Mouse (Mus musculus): ENCODE data around the gene Cacfd1.

Cacfd1 gene

GRCm38 (mm10) chr2:27026857-27027617 lies 17.3 kb downstream of the Cacfd1 start:
- no peak for DNase-seq (ENCODE audit: low read depth, low spot score)

GRCm38 (mm10) chr2:27027618-27028436 lies 18.1 kb downstream of the Cacfd1 start, which contains the start of gene Slc2a6:
Gene Slc2a6, minus strand, starts transcription at chr2:27027998.
- DNase-seq (ENCODE audit: low read depth, low spot score), result peak; percentile 81

GRCm38 (mm10) chr2:27028437-27029015 lies 18.8 kb downstream of the Cacfd1 start:
- DNase-seq (ENCODE audit: low read depth, low spot score), result no peak

GRCm38 (mm10) chr2:27032361-27032760 lies 22.6 kb downstream of the Cacfd1 start:
- DNase-seq (ENCODE audit: low read depth, low spot score), result no peak

- no peak for DNase-seq (ENCODE audit: low read depth, low spot score)
Observed at GRCm38 (mm10) chr2:27036003-27036402, 26.3 kb downstream of the Cacfd1 start.

- DNase-seq (ENCODE audit: low read depth, low spot score), result no peak
Observed at GRCm38 (mm10) chr2:27037008-27037407, 27.3 kb downstream of the Cacfd1 start.

GRCm38 (mm10) chr2:27038596-27038995 lies 28.9 kb downstream of the Cacfd1 start:
- DNase-seq (ENCODE audit: low read depth, low spot score), result peak; percentile 87

GRCm38 (mm10) chr2:27039286-27039685 lies 29.6 kb downstream of the Cacfd1 start:
- peak; percentile 40 for DNase-seq (ENCODE audit: low read depth, low spot score)

GRCm38 (mm10) chr2:27042131-27042844 lies 32.6 kb downstream of the Cacfd1 start:
- DNase-seq (ENCODE audit: low read depth, low spot score), result no peak

GRCm38 (mm10) chr2:27043461-27043860 lies 33.7 kb downstream of the Cacfd1 start:
- peak; percentile 83 for DNase-seq (ENCODE audit: low read depth, low spot score)

GRCm38 (mm10) chr2:27044166-27044565 lies 34.4 kb downstream of the Cacfd1 start:
- no peak for DNase-seq (ENCODE audit: low read depth, low spot score)

- DNase-seq (ENCODE audit: low read depth, low spot score), result no peak
Observed at GRCm38 (mm10) chr2:27044641-27045040, 34.9 kb downstream of the Cacfd1 start.

- no peak for DNase-seq (ENCODE audit: low read depth, low spot score)
Observed at GRCm38 (mm10) chr2:27045979-27046770, 36.4 kb downstream of the Cacfd1 start.

- DNase-seq (ENCODE audit: low read depth, low spot score), result no peak
Observed at GRCm38 (mm10) chr2:27049408-27049807, 39.7 kb downstream of the Cacfd1 start.

- DNase-seq (ENCODE audit: low read depth, low spot score), result no peak
Observed at GRCm38 (mm10) chr2:27058251-27058650, 48.5 kb downstream of the Cacfd1 start.

GRCm38 (mm10) chr2:27058751-27059150 lies 49.0 kb downstream of the Cacfd1 start:
- no peak for DNase-seq (ENCODE audit: low read depth, low spot score)

GRCm38 (mm10) chr2:27059187-27059586 lies 49.5 kb downstream of the Cacfd1 start:
- no peak for DNase-seq (ENCODE audit: low read depth, low spot score)

- DNase-seq (ENCODE audit: low read depth, low spot score), result no peak
Observed at GRCm38 (mm10) chr2:27067124-27067523, 57.4 kb downstream of the Cacfd1 start.

- DNase-seq (ENCODE audit: low read depth, low spot score), result no peak
Observed at GRCm38 (mm10) chr2:27067996-27068395, 58.3 kb downstream of the Cacfd1 start.

- no peak for DNase-seq (ENCODE audit: low read depth, low spot score)
Observed at GRCm38 (mm10) chr2:27069646-27070045, 59.9 kb downstream of the Cacfd1 start.

Measured in forelimb bud, embryonic 11.5 days (tissue).